Comparison of ENCODE assay signal across 12 mouse cellular contexts in the genomic region with DNA sequence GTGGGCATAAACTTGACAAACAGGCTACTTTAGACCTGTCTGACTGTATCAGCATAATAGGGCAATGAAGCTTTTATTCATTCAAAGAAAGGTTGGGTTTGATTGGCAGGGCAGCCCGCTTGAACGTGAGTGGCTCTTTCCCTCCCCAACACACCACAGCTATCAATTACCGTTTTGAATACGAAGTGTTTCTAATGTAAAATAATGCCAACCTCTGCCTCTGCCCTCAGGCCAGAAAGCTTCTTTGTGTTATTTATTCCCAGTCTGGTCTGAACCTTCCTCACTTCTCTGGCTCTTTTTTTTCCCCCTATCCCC.
DNase-seq lines count a peak whose midpoint lies in the region; ATAC-seq and TF ChIP-seq lines count a peak whose summit lies in the region.
"Had no signal": no experiment of that assay in that cellular context is flagged by ENCODE, and none has a peak within 500 bp of the region (broad histone marks: within the 10 kb centered on the region; RNA-seq: fewer than 3 reads in every experiment).

No protein-coding gene starts in this region.

- peaks cover 11% of the 10 kb centered on the region; the same call in 1 of the 2 replicates for H3K4me1 ChIP-seq in embryonic facial prominence, embryonic 11.5 days (ENCODE audit: control insufficient read depth, insufficient read depth, low read length)
- peaks cover 51% of the 10 kb centered on the region for H3K4me1 ChIP-seq in hindbrain, embryonic 13.5 days (replicated peaks)
- H3K4me1 ChIP-seq in midbrain, embryonic 15.5 days = peaks cover 30% of the 10 kb centered on the region
- H3K4me1 ChIP-seq in lung, adult 2 months (ENCODE audit: control insufficient read depth, insufficient read depth, low read length) = no peaks in the 10 kb centered on the region

- H3K27me3 ChIP-seq in embryonic facial prominence, embryonic 11.5 days (ENCODE audit: control insufficient read depth, insufficient read depth, low read length) = no peaks in the 10 kb centered on the region
- H3K27me3 ChIP-seq in hindbrain, embryonic 13.5 days = no peaks in the 10 kb centered on the region
- no peaks in the 10 kb centered on the region for H3K27me3 ChIP-seq in midbrain, embryonic 15.5 days (replicated peaks)

- WGBS in embryonic facial prominence, embryonic 11.5 days = 0% methylated on average over 4 of the region's 4 CpGs
- WGBS in hindbrain, embryonic 13.5 days = 2% methylated on average over 4 of the region's 4 CpGs
- 6% methylated on average over 4 of the region's 4 CpGs for WGBS in midbrain, embryonic 15.5 days
- 35% methylated on average over 4 of the region's 4 CpGs for WGBS in lung, adult 2 months

- H3K36me3 ChIP-seq in embryonic facial prominence, embryonic 11.5 days (replicated peaks; ENCODE audit: control insufficient read depth, insufficient read depth, low read depth, low read length) = no peaks in the 10 kb centered on the region
- no peaks in the 10 kb centered on the region for H3K36me3 ChIP-seq in hindbrain, embryonic 13.5 days
- H3K36me3 ChIP-seq in midbrain, embryonic 15.5 days (replicated peaks) = no peaks in the 10 kb centered on the region

- peak overlapping the region; percentile 14 for H3K4me2 ChIP-seq in embryonic facial prominence, embryonic 11.5 days (ENCODE audit: low read depth, low read length)
- peak overlapping the region; percentile 51 for H3K4me2 ChIP-seq in hindbrain, embryonic 13.5 days
- H3K4me2 ChIP-seq in midbrain, embryonic 15.5 days = peak overlapping the region; percentile 45

- ATAC-seq in embryonic facial prominence, embryonic 11.5 days (replicated peaks; ENCODE audit: insufficient number of reproducible peaks, low FRiP score, low TSS enrichment, low read depth) = peak; percentile 51; the same call in 1 of the 2 replicates
- no peak for ATAC-seq in hindbrain, embryonic 13.5 days (ENCODE audit: low FRiP score)
- ATAC-seq in midbrain, embryonic 15.5 days (replicated peaks) = peak; percentile 41

- no peak overlapping the region for H3K9ac ChIP-seq in embryonic facial prominence, embryonic 11.5 days (replicated peaks; ENCODE audit: low read length)
- peak overlapping the region; percentile 64 for H3K9ac ChIP-seq in hindbrain, embryonic 13.5 days
- no peak overlapping the region; the same call in 1 of the 2 replicates for H3K9ac ChIP-seq in midbrain, embryonic 15.5 days
- H3K9ac ChIP-seq: liver, embryonic 14.5 days had no signal

- no peak for TF ChIP-seq CTCF in lung, adult 2 months (IDR thresholded peaks at IDR 0.05; ENCODE audit: insufficient read depth, low read length)

- no peak for TF ChIP-seq POLR2A in lung, adult 2 months (IDR thresholded peaks at IDR 0.05; ENCODE audit: borderline replicate concordance, extremely low read depth, low read depth, low read length)

- H3K9me3 ChIP-seq in embryonic facial prominence, embryonic 11.5 days (replicated peaks; ENCODE audit: control insufficient read depth, low read length) = no peaks in the 10 kb centered on the region
- no peaks in the 10 kb centered on the region for H3K9me3 ChIP-seq in hindbrain, embryonic 13.5 days
- H3K9me3 ChIP-seq in midbrain, embryonic 15.5 days = no peaks in the 10 kb centered on the region

- intact Hi-C loops in gastrocnemius, postnatal 36 days (cut with DNase I) = no loop called here

- no peak overlapping the region for H3K4me3 ChIP-seq in embryonic facial prominence, embryonic 11.5 days (ENCODE audit: low read depth, low read length)
- H3K4me3 ChIP-seq in hindbrain, embryonic 13.5 days = peak overlapping the region; percentile 19
- H3K4me3 ChIP-seq in midbrain, embryonic 15.5 days = peak overlapping the region; percentile 2; the same call in 1 of the 2 replicates
- no peak overlapping the region for H3K4me3 ChIP-seq in lung, adult 2 months (replicated peaks; ENCODE audit: extremely low read depth, low read depth, low read length)
- H3K4me3 ChIP-seq: gastrocnemius, adult 2 months; myocyte had no signal

- no peak overlapping the region for H3K27ac ChIP-seq in embryonic facial prominence, embryonic 11.5 days (replicated peaks; ENCODE audit: low read depth, low read length)
- H3K27ac ChIP-seq in hindbrain, embryonic 13.5 days = peak overlapping the region; percentile 90
- peak overlapping the region; percentile 72 for H3K27ac ChIP-seq in midbrain, embryonic 15.5 days
- H3K27ac ChIP-seq: gastrocnemius, adult 2 months; liver, embryonic 14.5 days had no signal

- peak; percentile 40 for DNase-seq in ZHBTc4 (ENCODE audit: low read depth, low spot score)
- peak; percentile 63 for DNase-seq in embryonic facial prominence, embryonic 11.5 days (ENCODE audit: low spot score)
- DNase-seq in right cerebral cortex, postnatal 10 days (ENCODE audit: low spot score in 2 of 2) = no peak
- DNase-seq in gastrocnemius, postnatal 36 days = no peak
- no peak for DNase-seq in lung, adult 2 months
- DNase-seq: adrenal gland, postnatal 10 days; thymus, postnatal 25 days had no signal

Comparison
In these comparisons a context has a peak if more than half of its experiments do, and no peak if none do; other contexts are left out.
1. DNase-seq: peak in ZHBTc4 (single experiment) and embryonic facial prominence, embryonic 11.5 days (single experiment); none in right cerebral cortex, postnatal 10 days (0 of 2), gastrocnemius, postnatal 36 days (0 of 2) and lung, adult 2 months (single experiment).
2. H3K4me3 ChIP-seq: peak in hindbrain, embryonic 13.5 days (single experiment) and midbrain, embryonic 15.5 days (single experiment); none in embryonic facial prominence, embryonic 11.5 days (single experiment) and lung, adult 2 months (single experiment).
3. Peak in every context shown above with its lines, with median percentiles within 50 percentile points of each other: H3K4me2 ChIP-seq.